Mouse (Mus musculus): ENCODE data around the gene Rhbdl3.

The Rhbdl3 gene

GRCm38 (mm10) chr11:80384461-80384860 lies 83.7 kb downstream of the Rhbdl3 start:
- DNase-seq (ENCODE audit: low read depth, low spot score) = no peak

GRCm38 (mm10) chr11:80385055-80385454 lies 84.3 kb downstream of the Rhbdl3 start:
- no peak for DNase-seq (ENCODE audit: low read depth, low spot score)
- no peaks in the 10 kb centered on the region for H3K27me3 ChIP-seq (ENCODE audit: control insufficient read depth, insufficient read depth, low read length, poor library complexity, severe bottlenecking)
- peaks cover 10% of the 10 kb centered on the region; the same call in 1 of the 2 replicates for H3K36me3 ChIP-seq (ENCODE audit: control insufficient read depth, insufficient read depth, low read length, poor library complexity, severe bottlenecking)

More at GRCm38 (mm10) chr11:80384461-80384860, 83.7 kb downstream of the Rhbdl3 start:
- H3K36me3 ChIP-seq (ENCODE audit: control insufficient read depth, insufficient read depth, low read length, poor library complexity, severe bottlenecking) = peaks cover 10% of the 10 kb centered on the region; the same call in 1 of the 2 replicates
- H3K27me3 ChIP-seq (ENCODE audit: control insufficient read depth, insufficient read depth, low read length, poor library complexity, severe bottlenecking) = no peaks in the 10 kb centered on the region

GRCm38 (mm10) chr11:80386790-80387189 lies 86.1 kb downstream of the Rhbdl3 start:
- no peak for DNase-seq (ENCODE audit: low read depth, low spot score)
- Histone ChIP-seq H3K27me3 (ENCODE audit: control insufficient read depth, insufficient read depth, low read length, poor library complexity, severe bottlenecking) (no peaks in the 10 kb centered on the region), H3K36me3 (ENCODE audit: control insufficient read depth, insufficient read depth, low read length, poor library complexity, severe bottlenecking) (peaks cover 13% of the 10 kb centered on the region)

- no peak for DNase-seq (ENCODE audit: low read depth, low spot score)
- H3K36me3 ChIP-seq (ENCODE audit: control insufficient read depth, insufficient read depth, low read length, poor library complexity, severe bottlenecking) = peaks cover 17% of the 10 kb centered on the region
- no peaks in the 10 kb centered on the region for H3K27me3 ChIP-seq (ENCODE audit: control insufficient read depth, insufficient read depth, low read length, poor library complexity, severe bottlenecking)
These were observed 89.2 kb downstream of the Rhbdl3 start for GRCm38 (mm10) chr11:80389885-80390284.

GRCm38 (mm10) chr11:80391407-80392120 lies 90.9 kb downstream of the Rhbdl3 start:
- H3K27me3 ChIP-seq (ENCODE audit: control insufficient read depth, insufficient read depth, low read length, poor library complexity, severe bottlenecking) = no peaks in the 10 kb centered on the region
- no peak for DNase-seq (ENCODE audit: low read depth, low spot score)
- H3K36me3 ChIP-seq (ENCODE audit: control insufficient read depth, insufficient read depth, low read length, poor library complexity, severe bottlenecking) = peaks cover 23% of the 10 kb centered on the region

GRCm38 (mm10) chr11:80395930-80396329 lies 95.2 kb downstream of the Rhbdl3 start:
- no peaks in the 10 kb centered on the region for H3K27me3 ChIP-seq (ENCODE audit: control insufficient read depth, insufficient read depth, low read length, poor library complexity, severe bottlenecking)
- H3K36me3 ChIP-seq (ENCODE audit: control insufficient read depth, insufficient read depth, low read length, poor library complexity, severe bottlenecking) = peaks cover 18% of the 10 kb centered on the region
- DNase-seq (ENCODE audit: low read depth, low spot score) = no peak

- DNase-seq (ENCODE audit: low read depth, low spot score) = no peak
- peaks cover 18% of the 10 kb centered on the region for H3K36me3 ChIP-seq (ENCODE audit: control insufficient read depth, insufficient read depth, low read length, poor library complexity, severe bottlenecking)
- no peaks in the 10 kb centered on the region for H3K27me3 ChIP-seq (ENCODE audit: control insufficient read depth, insufficient read depth, low read length, poor library complexity, severe bottlenecking)
These were observed 95.9 kb downstream of the Rhbdl3 start for GRCm38 (mm10) chr11:80396617-80397016.

Data from splenic B cell, adult 2 months (primary cell).